Mouse (Mus musculus) left cerebral cortex, adult 2 months (tissue): ENCODE measurements around the gene Dusp3. TPM values are rescaled to one million over a fixed set of nuclear protein-coding genes. Genes with fewer than 3 reads are reported as not detected.

Experiments used
- DNase-seq, 2 experiments: peaks; one replicate each; pipeline ENCODE4 v3.0.0; 2021 to 2022; ENCODE audit warnings: low spot score in 2 of 2, mixed read lengths in 1 of 2; ENCODE audit errors: extremely low spot score in 1 of 2
- H3K27ac ChIP-seq: fragments of 200-600 bp; 2 replicates; pipeline ENCODE4 v1.8.1; 2022
- H3K4me3 ChIP-seq: fragments of 200-600 bp; 2 replicates; pipeline ENCODE4 v1.8.1; 2022
- CTCF ChIP-seq: fragments of 200-600 bp; IDR thresholded peaks from 2 replicates; pipeline ENCODE4 v1.8.1; 2022; ENCODE audit warnings: antibody characterized with exemption, mild to moderate bottlenecking, moderate library complexity
- intact Hi-C: fragments of 180-260 bp; cut with DNase I; formaldehyde crosslinking; loops from one replicate; pipeline ENCODE4 v1.15.1; 2025
- total RNA-seq, 2 experiments: library from RNA; stranded (reverse); gene quantifications; 2 replicates each; pipeline ENCODE4 v1.2.3; 2021

Dusp3 gene
- total RNA-seq, 2 experiments from 2014 or later: 206 to 220 TPM

GRCm38 (mm10) chr11:102025991-102026660 is 39.3 kb upstream of the Dusp3 start:
- TF ChIP-seq CTCF: no peak
- intact Hi-C loops: loop anchor here (1.0 kb wide), 1 partner anchor 61 kb away; no protein-coding TSS in a partner anchor
- Histone ChIP-seq H3K27ac (peak overlapping the region; percentile 93), H3K4me3 (peak overlapping the region; percentile 79)
- peak; percentile 29 to 37 for DNase-seq

GRCm38 (mm10) chr11:102025354-102025753 is 38.5 kb upstream of the Dusp3 start:
- Histone ChIP-seq H3K4me3 (peak overlapping the region; percentile 79), H3K27ac (peak overlapping the region; percentile 93)
- intact Hi-C loops: no loop called here
- DNase-seq: no peak
- no peak for TF ChIP-seq CTCF

GRCm38 (mm10) chr11:102024875-102025274 is 38.1 kb upstream of the Dusp3 start:
- peak overlapping the region; percentile 93 for H3K27ac ChIP-seq

GRCm38 (mm10) chr11:102024084-102024758 is 37.4 kb upstream of the Dusp3 start:
- TF ChIP-seq CTCF: no peak
- intact Hi-C loops: no loop called here
- Histone ChIP-seq H3K4me3 (no peak overlapping the region), H3K27ac (peak overlapping the region; percentile 73)
- DNase-seq: no peak

More at GRCm38 (mm10) chr11:102024875-102025274, 38.1 kb upstream of the Dusp3 start:
- no peak for TF ChIP-seq CTCF
- intact Hi-C loops: no loop called here
- peak overlapping the region; percentile 79 for H3K4me3 ChIP-seq
- no peak for DNase-seq

- H3K27ac ChIP-seq: peak overlapping the region; percentile 73; the same call in 1 of the 2 replicates
- peak overlapping the region; percentile 13; the same call in 1 of the 2 replicates for H3K4me3 ChIP-seq
- TF ChIP-seq CTCF: no peak
- DNase-seq: peak; percentile 58 to 70
- intact Hi-C loops: no loop called here
Observed at GRCm38 (mm10) chr11:102023406-102023805, 36.6 kb upstream of the Dusp3 start.

GRCm38 (mm10) chr11:102021196-102021595 is 34.4 kb upstream of the Dusp3 start:
- intact Hi-C loops: no loop called here
- TF ChIP-seq CTCF: no peak
- Histone ChIP-seq H3K4me3 (no peak overlapping the region), H3K27ac (no peak overlapping the region)
- no peak for DNase-seq

GRCm38 (mm10) chr11:102019736-102020135 is 32.9 kb upstream of the Dusp3 start:
- no peak for TF ChIP-seq CTCF
- H3K27ac ChIP-seq: no peak overlapping the region
- no peak for DNase-seq
- H3K4me3 ChIP-seq: no peak overlapping the region
- intact Hi-C loops: no loop called here

GRCm38 (mm10) chr11:102016136-102016535 is 29.3 kb upstream of the Dusp3 start:
- TF ChIP-seq CTCF: no peak
- intact Hi-C loops: no loop called here
- no peak overlapping the region for H3K27ac ChIP-seq
- DNase-seq: no peak
- H3K4me3 ChIP-seq: no peak overlapping the region

GRCm38 (mm10) chr11:102015472-102015871 is 28.7 kb upstream of the Dusp3 start:
- intact Hi-C loops: no loop called here
- no peak for TF ChIP-seq CTCF
- no peak overlapping the region for H3K4me3 ChIP-seq
- no peak overlapping the region for H3K27ac ChIP-seq
- no peak for DNase-seq

GRCm38 (mm10) chr11:102013201-102013600 is 26.4 kb upstream of the Dusp3 start:
- intact Hi-C loops: no loop called here
- TF ChIP-seq CTCF: no peak

GRCm38 (mm10) chr11:102011510-102011909 is 24.7 kb upstream of the Dusp3 start:
- TF ChIP-seq CTCF: no peak
- Histone ChIP-seq H3K4me3 (no peak overlapping the region), H3K27ac (no peak overlapping the region)
- DNase-seq: no peak
- intact Hi-C loops: no loop called here

More at GRCm38 (mm10) chr11:102013201-102013600, 26.4 kb upstream of the Dusp3 start:
- Histone ChIP-seq H3K4me3 (no peak overlapping the region), H3K27ac (no peak overlapping the region)
- no peak for DNase-seq

- no peak for TF ChIP-seq CTCF
- DNase-seq: no peak
- peak overlapping the region; percentile 70 for H3K27ac ChIP-seq
- intact Hi-C loops: no loop called here
- no peak overlapping the region for H3K4me3 ChIP-seq
Observed at GRCm38 (mm10) chr11:102010140-102010539, 23.3 kb upstream of the Dusp3 start.
